Mouse (Mus musculus) adrenal gland, postnatal 4 days (tissue): ENCODE measurements at regions not wholly inside any gene's neighbourhood (a gene's known extent, or its start where the extent isn't known, plus 50 kb on each side); places are given as distances from the start of the nearest gene placed in this dataset.

ENCODE experiments used
- DNase-seq, 2 experiments: peaks; one replicate each; pipeline ENCODE4 v3.0.0; 2021 to 2022; ENCODE audit warnings: low spot score in 2 of 2, mixed read lengths in 2 of 2

- DNase-seq, result no peak
Measured at GRCm38 (mm10) chr3:128723100-128723499, 476.6 kb upstream of the Pitx2 start.

DNA sequence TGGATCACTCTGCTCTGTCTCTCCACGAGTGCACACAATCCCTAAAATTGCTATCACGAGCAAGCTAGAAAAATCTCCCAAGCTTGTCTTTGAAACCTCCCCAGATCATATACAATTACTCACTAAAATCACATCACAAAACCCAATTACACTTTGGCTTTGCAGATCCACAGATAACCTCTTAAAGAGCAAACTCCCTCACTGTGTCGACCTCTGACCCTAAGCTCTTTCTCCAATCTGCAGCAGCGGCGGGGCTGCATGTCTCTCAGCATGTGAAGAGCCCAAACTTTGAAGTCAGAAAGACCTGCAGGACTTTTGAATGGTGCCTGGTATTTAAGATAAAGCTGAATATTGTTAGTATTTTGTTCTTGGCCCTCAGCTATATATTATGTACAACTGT lies 479.4 kb upstream of the Pitx2 start:
- DNase-seq, result no peak

DNA sequence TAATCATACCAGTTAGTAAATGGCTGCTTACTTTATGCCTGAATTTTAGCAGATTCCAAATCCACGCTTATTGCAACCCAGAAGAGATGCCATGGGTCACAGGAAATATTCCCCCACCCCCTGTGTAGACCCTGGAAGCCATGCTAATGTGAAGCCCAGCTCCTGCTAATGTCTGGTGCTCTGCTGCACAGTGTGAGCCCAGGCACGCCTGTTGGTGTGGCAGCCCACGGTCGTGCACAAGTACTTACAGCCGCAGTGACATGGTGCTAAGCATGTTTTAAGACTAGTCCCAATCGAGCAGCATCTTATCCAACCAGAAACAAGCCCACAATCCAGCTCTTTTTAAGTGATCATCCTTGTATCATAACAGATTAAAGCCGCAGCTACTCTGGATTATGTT lies 480.5 kb upstream of the Pitx2 start:
- no peak for DNase-seq

DNA sequence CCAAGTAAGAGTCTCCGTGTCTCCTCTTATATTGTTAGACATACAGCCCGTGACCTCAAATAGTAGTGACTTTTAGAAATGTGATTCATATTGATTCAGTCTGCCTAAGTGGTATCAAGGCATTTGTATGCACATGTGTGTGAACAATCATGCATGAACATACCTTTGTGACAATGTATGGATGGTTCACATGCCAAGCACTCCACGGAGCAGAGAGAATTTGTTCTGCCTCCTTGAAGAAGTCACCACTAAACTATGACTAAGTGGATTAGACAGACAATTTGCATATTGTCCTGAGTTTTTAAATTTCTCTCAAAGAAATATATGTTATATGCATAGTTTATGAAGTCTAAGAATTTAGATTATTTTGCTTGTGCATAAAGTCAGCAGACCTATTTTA lies 492.4 kb upstream of the Pitx2 start:
- no peak for DNase-seq

- DNase-seq, result no peak
Measured at GRCm38 (mm10) chr3:128668468-128669127, 531.1 kb upstream of the Pitx2 start.

DNA sequence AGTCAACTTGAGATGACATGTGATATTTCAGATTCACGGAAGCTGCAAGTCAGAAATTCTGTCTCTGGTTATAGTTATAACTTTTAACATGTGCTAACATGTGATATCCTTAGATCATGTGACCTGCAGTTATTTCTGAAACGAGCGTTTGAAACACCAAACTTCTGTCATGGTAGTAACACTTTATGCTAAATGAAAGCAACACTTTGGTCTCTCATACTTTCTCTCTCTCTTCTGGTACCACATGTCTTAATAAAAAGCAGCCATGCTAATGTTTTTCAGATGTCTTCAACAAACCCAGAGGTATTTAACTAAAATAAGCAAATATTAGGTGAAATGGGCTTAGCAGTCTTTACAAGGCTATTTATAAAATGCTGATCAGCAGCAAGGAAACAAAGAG lies 534.5 kb upstream of the Pitx2 start:
- DNase-seq, result no peak

DNA sequence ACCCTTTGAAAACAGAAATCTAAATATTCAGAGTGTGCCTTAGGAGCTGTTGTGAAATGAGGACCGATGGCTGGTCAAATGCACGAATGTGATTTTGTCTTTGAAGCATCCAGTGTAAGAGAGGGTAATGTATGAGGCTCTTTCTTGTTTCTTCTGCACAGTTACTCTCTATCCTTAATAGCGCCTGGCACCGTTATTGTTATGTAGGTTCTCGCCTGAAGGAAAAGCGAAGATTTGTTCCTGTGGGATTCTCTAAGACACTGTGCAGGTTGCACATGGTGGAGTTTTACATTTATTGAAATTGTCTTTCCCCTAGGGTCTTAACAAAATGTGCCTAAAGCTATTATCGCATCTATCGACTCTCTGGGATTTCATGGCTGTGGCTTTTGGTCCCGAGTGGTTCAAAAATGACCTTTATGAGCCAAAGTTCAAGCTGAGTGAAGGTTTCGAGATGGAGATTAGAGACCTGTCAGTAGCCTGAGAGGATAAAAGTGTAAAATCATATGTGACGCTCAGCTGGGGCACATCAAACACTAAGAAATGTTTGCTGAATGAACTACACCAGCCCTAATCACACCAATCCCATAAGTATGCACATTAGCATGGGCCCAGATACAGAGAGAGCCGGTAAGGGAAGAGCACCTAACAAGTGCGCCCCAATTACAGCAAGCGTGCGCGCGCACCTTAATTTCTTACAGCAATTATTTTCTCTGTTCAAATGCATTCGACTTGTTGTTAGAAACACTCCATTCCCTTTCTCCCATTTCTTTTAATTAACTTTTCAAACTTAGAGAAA lies 562.5 kb upstream of the Pitx2 start:
- DNase-seq, result no peak

GRCm38 (mm10) chr3:128627696-128628095 lies 572.0 kb upstream of the Pitx2 start:
- no peak for DNase-seq

DNA sequence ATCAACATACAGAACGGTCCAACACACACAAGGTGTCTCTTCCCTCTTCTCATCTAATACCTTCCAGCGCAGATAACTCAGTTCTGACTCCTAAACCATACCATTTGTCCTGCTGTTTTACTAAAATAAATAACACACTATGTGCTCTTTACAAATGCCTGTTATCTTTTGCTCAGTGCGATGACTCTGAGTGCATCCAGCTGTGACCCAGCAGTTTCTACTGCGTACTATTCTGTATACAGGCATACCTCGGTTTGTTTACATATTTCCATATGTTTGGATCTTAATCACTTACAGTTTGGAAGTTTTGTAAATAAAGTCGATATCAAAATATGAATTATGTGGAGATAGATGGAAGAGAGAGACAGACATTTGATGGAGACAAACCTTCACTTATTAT lies 583.0 kb upstream of the Pitx2 start:
- no peak for DNase-seq

DNA sequence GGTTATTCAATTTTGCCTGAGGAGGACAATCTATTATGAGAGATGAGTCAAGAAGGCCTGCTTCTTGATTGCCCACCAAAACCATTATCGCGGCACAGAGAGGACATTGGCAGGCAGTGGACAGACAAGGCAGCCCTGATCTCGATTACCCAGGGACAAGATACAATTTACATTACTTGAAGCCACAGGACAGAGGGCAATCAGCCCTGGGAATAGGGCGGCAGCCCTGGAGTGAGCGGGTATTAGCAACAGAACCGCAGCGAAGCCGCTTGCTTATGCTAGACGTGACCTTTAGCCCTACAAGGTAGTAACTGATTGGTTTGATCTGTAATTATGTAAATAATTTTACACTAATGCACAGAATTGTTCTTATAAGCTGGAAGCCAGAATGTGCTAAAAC lies 586.0 kb upstream of the Pitx2 start:
- DNase-seq, result no peak

GRCm38 (mm10) chr3:128610731-128611130 lies 588.9 kb upstream of the Pitx2 start:
- DNase-seq, result no peak

DNA sequence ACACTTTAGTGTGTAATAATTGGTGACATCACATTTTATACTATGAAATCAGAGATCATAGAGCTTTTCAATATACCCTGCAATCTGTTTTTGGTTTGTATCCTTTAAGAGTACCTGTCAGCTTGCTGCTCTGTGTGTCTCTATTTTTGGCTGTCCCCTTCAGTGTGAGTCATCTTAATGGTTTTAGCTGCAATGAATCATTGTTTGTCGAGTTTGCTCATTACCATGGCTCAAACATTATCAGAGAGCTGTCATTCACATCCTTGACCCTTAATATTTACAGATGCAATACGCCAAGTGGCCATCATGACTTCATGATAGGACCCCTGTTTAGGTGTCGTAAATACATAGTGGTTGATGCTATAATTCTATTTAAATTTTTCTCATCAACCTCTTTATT lies 591.0 kb upstream of the Pitx2 start:
- DNase-seq, result no peak

- no peak for DNase-seq
Measured at GRCm38 (mm10) chr3:128575339-128576129, 624.1 kb upstream of the Pitx2 start.

GRCm38 (mm10) chr3:128570551-128570950 lies 629.1 kb upstream of the Pitx2 start:
- no peak for DNase-seq

DNA sequence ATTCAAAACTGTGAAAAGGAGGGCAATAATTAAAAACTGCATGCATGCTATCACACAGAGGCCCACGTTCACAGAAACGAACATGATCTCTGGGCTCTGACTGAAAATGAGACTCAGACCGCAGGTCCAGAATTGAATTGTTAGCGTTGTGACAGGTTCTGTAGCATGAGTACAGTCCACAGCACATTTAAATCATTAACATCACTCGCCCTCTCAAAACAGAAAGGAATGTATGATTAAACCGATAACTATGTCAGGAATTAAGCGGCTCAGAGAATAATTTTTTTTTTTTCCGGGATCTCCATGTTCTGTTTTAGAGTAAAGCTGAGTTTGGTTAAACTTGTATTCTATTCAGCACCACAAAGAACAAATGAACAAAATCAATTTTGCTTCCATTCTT lies 634.3 kb upstream of the Pitx2 start:
- DNase-seq, result no peak

- peak in 1 of 2 experiments; percentile 5 for DNase-seq
Measured at GRCm38 (mm10) chr3:128546416-128547327, 650.5 kb upstream of the Fam241a start.

DNA sequence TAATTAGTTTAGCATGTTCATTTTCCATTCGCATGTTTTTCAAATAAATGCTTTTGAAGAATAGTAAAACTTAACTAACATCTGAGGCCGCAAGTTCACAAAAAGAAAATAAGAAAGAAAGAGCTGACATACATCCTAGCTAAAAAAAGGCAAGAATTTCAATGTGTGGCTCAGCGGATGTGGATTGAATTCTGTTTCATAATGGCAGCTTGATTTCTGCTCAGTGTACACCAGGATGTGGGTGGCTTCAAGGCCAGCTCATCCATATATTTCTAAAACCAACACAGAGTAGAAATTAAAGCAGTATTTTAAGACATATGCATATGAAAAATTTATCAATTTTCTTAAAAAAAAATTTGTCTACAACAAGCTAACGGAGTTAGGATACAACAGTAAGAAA lies 629.3 kb upstream of the Fam241a start:
- DNase-seq, result no peak

- DNase-seq, result no peak
Measured at GRCm38 (mm10) chr3:128520671-128521103, 624.6 kb upstream of the Fam241a start.

DNA sequence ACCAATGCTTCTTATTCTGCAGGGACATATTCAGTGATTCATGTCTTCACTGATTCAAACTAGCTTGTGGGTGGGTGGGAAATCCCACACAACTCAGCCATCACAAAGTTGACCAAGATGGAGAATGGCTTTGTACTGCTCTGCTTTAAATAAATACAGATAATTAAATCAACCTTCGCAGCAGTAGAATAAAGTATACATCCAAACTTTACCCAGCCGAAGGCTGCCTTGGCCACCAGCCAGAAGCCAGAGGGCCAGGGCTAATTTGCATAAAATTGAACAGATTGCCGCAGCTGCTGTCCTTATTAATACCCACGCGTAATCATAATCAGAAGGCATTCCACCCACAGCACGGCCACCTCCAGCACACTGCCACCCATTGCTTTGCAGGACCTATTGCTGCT lies 623.8 kb upstream of the Fam241a start:
- DNase-seq, result no peak

GRCm38 (mm10) chr3:128518806-128519205 lies 622.7 kb upstream of the Fam241a start:
- no peak for DNase-seq

GRCm38 (mm10) chr3:128471111-128471510 lies 575.0 kb upstream of the Fam241a start:
- DNase-seq, result no peak
